Mouse (Mus musculus): ENCODE results near the gene Kcnj14. TPM values are rescaled to one million over a fixed set of nuclear protein-coding genes. Genes with fewer than 3 reads are reported as not detected.
A peak's percentile ranks its signal among the peaks of the same experiment; 100 is the strongest.

The Kcnj14 gene
- polyA plus RNA-seq, 1 experiment from 2014 or later = 2.4 TPM

DNA sequence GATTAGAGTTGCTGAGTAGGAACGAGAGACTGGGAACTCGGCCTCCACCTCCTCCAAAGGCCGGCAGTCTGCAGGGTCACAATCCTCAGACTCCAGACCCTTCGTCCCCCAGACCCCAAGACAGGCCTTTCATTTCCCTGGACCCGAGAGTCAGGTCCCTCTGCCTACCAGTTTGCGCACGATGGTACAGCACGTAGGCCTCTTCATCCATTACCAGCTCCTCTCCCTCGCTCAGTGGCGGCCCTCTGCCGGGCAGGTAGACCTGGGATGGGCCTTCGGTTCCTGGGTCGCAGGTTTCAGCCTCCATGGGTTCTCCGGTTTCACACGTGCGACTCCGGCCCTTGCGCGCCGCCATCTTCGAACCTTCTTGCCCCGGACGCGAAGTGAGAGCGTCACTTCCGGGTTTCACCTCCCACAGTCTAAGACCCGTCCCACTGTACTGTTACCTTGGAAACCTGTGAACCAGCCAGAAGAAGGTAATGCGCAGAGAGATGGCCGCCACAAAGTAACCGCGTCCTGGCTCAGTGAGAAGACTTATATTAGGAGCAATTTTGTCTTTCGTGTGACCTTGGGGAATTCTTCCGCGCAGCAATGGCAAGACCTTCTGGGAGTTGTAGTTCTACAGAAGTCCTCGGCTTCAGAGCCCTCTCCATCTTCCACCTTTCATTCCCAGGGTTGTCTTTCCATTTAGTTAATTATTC is 6.0 kb upstream of the Kcnj14 start, which contains the start of gene Grwd1:
TSS of gene Grwd1 (minus strand) at position 518 of the 701 bp plus-strand sequence.
- H3K36me3 ChIP-seq = peaks cover 36% of the 10 kb centered on the region
- H3K4me1 ChIP-seq = peaks cover 25% of the 10 kb centered on the region
- H3K4me2 ChIP-seq (replicated peaks) = peak within 1 kb of the TSS; percentile 84
- H3K27me3 ChIP-seq = peaks cover 47% of the 10 kb centered on the region
- ATAC-seq (ENCODE audit: insufficient number of reproducible peaks, insufficient read depth, low FRiP score, low TSS enrichment) = peak; percentile 77
- no peaks in the 10 kb centered on the region for H3K9me3 ChIP-seq
- H3K27ac ChIP-seq = 0 out of 2 replicates have a peak within 1 kb of the TSS, but pooled peaks have one; percentile 13
- H3K4me3 ChIP-seq = peak within 1 kb of the TSS; percentile 87
- peak within 1 kb of the TSS; percentile 68 for H3K9ac ChIP-seq
- under 1% methylated on average over 35 of the region's 35 CpGs for WGBS

GRCm38 (mm10) chr7:45826631-45827030 is 2.0 kb upstream of the Kcnj14 start:
- Histone ChIP-seq H3K27ac (no peak overlapping the region), H3K36me3 (peaks cover 66% of the 10 kb centered on the region), H3K4me3 (no peak overlapping the region), H3K4me2 (replicated peaks) (no peak overlapping the region), H3K9me3 (no peaks in the 10 kb centered on the region), H3K4me1 (peaks cover 10% of the 10 kb centered on the region), H3K27me3 (peaks cover 8% of the 10 kb centered on the region), H3K9ac (no peak overlapping the region)
- no peak for ATAC-seq (ENCODE audit: insufficient number of reproducible peaks, insufficient read depth, low FRiP score, low TSS enrichment)
- 91% methylated on average over 7 of the region's 7 CpGs for WGBS

DNA sequence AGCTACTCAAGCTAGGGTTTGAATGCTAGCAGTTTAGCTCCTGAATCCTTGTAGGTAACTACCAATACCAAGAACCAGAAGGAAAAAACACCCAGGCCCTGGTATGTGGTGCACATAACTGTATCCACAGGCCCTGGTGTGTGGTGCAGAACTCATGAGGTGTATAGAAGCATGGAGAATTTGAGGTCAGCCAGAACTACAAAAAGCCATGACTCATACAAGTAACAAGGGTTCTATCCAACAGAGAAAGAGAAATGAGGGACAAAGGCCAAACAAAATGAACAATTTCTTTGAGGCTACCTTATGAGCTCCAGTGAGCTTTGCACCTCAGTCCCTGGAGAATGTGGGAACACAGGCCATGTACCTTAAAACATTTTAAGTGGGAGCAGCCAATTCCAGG is 3.7 kb downstream of the Kcnj14 start:
- no peak for ATAC-seq (ENCODE audit: insufficient number of reproducible peaks, insufficient read depth, low FRiP score, low TSS enrichment)
- Histone ChIP-seq H3K4me1 (peaks cover 3% of the 10 kb centered on the region; the same call in 1 of the 2 replicates), H3K36me3 (peaks cover 33% of the 10 kb centered on the region), H3K4me3 (no peak overlapping the region), H3K4me2 (replicated peaks) (no peak overlapping the region), H3K9ac (no peak overlapping the region), H3K27me3 (peaks cover 16% of the 10 kb centered on the region; the same call in 1 of the 2 replicates), H3K27ac (no peak overlapping the region), H3K9me3 (no peaks in the 10 kb centered on the region)

DNA sequence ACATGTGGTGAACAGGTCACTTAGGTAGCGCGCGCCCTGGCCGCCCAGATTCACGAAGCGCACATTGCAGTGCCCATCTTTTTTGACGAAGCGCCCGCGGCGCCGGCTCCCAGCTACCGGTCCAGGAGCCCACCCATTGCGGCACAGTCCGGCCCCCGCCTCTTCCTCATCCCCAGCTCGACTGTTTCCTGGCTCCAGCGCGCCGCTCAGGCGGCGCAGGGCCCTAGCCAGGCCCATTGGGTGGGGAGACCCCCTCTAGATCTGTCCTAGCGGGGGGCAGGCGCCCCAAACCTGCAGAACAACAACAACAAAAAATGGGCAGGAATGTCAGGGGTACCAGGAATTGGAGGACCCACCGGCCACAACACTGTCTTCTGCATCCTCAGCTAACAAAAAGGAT is 4.7 kb downstream of the Kcnj14 start:
- WGBS = 11% methylated on average over 25 of the region's 25 CpGs
- Histone ChIP-seq H3K4me2 (replicated peaks) (peak overlapping the region; percentile 44), H3K9ac (no peak overlapping the region), H3K4me3 (peak overlapping the region; percentile 23), H3K36me3 (peaks cover 23% of the 10 kb centered on the region), H3K27ac (no peak overlapping the region), H3K27me3 (peaks cover 16% of the 10 kb centered on the region; the same call in 1 of the 2 replicates), H3K4me1 (peaks cover 12% of the 10 kb centered on the region), H3K9me3 (no peaks in the 10 kb centered on the region)
- no peak for ATAC-seq (ENCODE audit: insufficient number of reproducible peaks, insufficient read depth, low FRiP score, low TSS enrichment)

DNA sequence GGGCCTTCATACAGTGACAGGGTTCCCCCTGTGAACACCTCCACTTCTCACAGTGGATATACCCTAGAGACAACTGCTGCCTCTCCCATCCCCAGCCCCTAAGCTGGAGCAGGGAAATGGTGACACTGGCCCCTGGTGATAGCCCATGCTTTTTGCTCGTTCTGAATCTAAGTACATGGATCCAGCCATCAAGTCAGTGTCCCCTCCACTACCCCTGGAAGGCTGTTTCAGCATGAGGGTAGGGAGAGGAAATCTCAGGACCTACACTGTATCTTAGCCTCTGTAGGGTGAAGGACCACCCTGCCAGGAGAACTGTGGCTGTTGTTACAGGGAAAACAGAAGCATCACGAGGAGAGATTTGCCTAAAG is 8.6 kb downstream of the Kcnj14 start:
- no peak for ATAC-seq (ENCODE audit: insufficient number of reproducible peaks, insufficient read depth, low FRiP score, low TSS enrichment)
- no peak overlapping the region for H3K4me3 ChIP-seq
- 45% methylated on average over 2 of the region's 2 CpGs for WGBS

GRCm38 (mm10) chr7:45815323-45815983 is 9.1 kb downstream of the Kcnj14 start:
- WGBS = 43% methylated on average over 10 of the region's 10 CpGs
- Histone ChIP-seq H3K4me2 (replicated peaks) (no peak overlapping the region), H3K27ac (no peak overlapping the region), H3K27me3 (peaks cover 14% of the 10 kb centered on the region; the same call in 1 of the 2 replicates), H3K9me3 (no peaks in the 10 kb centered on the region), H3K36me3 (peaks cover 26% of the 10 kb centered on the region), H3K9ac (no peak overlapping the region), H3K4me1 (peaks cover 27% of the 10 kb centered on the region), H3K4me3 (peak overlapping the region; percentile 94; the same call in 1 of the 2 replicates)
- ATAC-seq (ENCODE audit: insufficient number of reproducible peaks, insufficient read depth, low FRiP score, low TSS enrichment) = no peak

More for the DNA sequence above, 8.6 kb downstream of the Kcnj14 start:
- no peak overlapping the region for H3K27ac ChIP-seq
- H3K9me3 ChIP-seq = no peaks in the 10 kb centered on the region
- H3K4me1 ChIP-seq = peaks cover 27% of the 10 kb centered on the region
- H3K9ac ChIP-seq = no peak overlapping the region
- H3K27me3 ChIP-seq = peaks cover 16% of the 10 kb centered on the region; the same call in 1 of the 2 replicates
- H3K4me2 ChIP-seq (replicated peaks) = no peak overlapping the region
- peaks cover 21% of the 10 kb centered on the region for H3K36me3 ChIP-seq

DNA sequence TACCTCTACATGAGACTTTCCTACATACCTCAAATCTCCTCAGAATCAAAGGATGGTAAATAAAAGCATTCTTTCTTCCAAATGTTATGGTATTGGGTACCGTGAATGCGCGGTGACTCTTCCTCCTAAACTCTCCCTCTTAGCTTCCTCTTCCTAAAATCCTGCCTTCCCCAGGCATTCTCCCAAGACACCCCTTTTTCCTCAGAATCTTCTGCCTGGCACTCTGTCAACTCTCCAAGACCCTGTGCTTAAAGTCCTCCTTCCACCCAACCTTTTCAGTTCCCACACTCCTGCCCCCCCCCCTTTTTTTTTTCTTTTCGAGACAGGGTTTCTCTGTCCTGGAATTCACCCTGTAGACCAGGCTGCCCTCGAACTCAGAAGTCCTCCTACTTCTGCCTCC is 9.7 kb downstream of the Kcnj14 start:
- Histone ChIP-seq H3K9ac (no peak overlapping the region; the same call in 1 of the 2 replicates), H3K27me3 (peaks cover 10% of the 10 kb centered on the region; the same call in 1 of the 2 replicates), H3K9me3 (no peaks in the 10 kb centered on the region), H3K36me3 (peaks cover 32% of the 10 kb centered on the region), H3K4me1 (peaks cover 24% of the 10 kb centered on the region), H3K27ac (no peak overlapping the region), H3K4me2 (replicated peaks) (peak overlapping the region; percentile 49), H3K4me3 (peak overlapping the region; percentile 94)
- ATAC-seq (ENCODE audit: insufficient number of reproducible peaks, insufficient read depth, low FRiP score, low TSS enrichment) = no peak
- WGBS = 3% methylated on average over 5 of the region's 5 CpGs

GRCm38 (mm10) chr7:45813787-45814779 is 10.5 kb downstream of the Kcnj14 start, which contains the start of gene Cyth2:
TSS of gene Cyth2 (minus strand) at chr7:45814581.
- Histone ChIP-seq H3K4me1 (peaks cover 23% of the 10 kb centered on the region), H3K36me3 (peaks cover 40% of the 10 kb centered on the region), H3K4me2 (replicated peaks) (peak within 1 kb of the TSS; percentile 85), H3K9ac (peak within 1 kb of the TSS; percentile 100), H3K27me3 (0 out of 2 replicates have a peak, but pooled peaks cover 6% of the 10 kb centered on the region), H3K4me3 (peak within 1 kb of the TSS; percentile 94), H3K9me3 (no peaks in the 10 kb centered on the region), H3K27ac (peak within 1 kb of the TSS; percentile 100)
- 1% methylated on average over 85 of the region's 92 CpGs for WGBS
- ATAC-seq (ENCODE audit: insufficient number of reproducible peaks, insufficient read depth, low FRiP score, low TSS enrichment) = peak; percentile 98

DNA sequence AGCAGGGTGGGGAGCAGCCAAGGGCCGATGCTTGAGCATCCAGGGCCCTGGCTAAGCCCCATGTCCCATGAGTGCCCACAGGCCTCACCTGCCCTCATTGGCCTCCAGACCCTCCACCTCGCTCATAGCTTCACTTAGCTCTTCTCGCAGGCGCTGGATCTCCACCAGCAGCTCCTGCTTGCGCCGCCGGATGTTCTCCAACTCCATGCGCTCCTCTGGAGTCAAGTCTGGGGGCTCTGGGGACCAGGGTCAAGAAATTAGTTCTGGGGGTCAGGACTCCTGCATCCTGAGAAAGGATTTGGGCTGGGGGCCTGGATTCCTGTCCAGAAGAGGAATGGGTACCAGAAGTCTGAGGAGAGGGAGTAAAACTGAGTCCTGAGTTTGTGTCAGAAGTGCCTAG is 11.7 kb downstream of the Kcnj14 start:
- H3K4me3 ChIP-seq = peak overlapping the region; percentile 94
- H3K9me3 ChIP-seq = no peaks in the 10 kb centered on the region
- ATAC-seq (ENCODE audit: insufficient number of reproducible peaks, insufficient read depth, low FRiP score, low TSS enrichment) = no peak
- H3K36me3 ChIP-seq = peaks cover 51% of the 10 kb centered on the region
- WGBS = 75% methylated on average over 8 of the region's 8 CpGs
- H3K27me3 ChIP-seq = no peaks in the 10 kb centered on the region
- H3K4me1 ChIP-seq = peaks cover 23% of the 10 kb centered on the region
- peak overlapping the region; percentile 100 for H3K9ac ChIP-seq
- H3K27ac ChIP-seq = peak overlapping the region; percentile 100; the same call in 1 of the 2 replicates
- peak overlapping the region; percentile 85 for H3K4me2 ChIP-seq (replicated peaks)

DNA sequence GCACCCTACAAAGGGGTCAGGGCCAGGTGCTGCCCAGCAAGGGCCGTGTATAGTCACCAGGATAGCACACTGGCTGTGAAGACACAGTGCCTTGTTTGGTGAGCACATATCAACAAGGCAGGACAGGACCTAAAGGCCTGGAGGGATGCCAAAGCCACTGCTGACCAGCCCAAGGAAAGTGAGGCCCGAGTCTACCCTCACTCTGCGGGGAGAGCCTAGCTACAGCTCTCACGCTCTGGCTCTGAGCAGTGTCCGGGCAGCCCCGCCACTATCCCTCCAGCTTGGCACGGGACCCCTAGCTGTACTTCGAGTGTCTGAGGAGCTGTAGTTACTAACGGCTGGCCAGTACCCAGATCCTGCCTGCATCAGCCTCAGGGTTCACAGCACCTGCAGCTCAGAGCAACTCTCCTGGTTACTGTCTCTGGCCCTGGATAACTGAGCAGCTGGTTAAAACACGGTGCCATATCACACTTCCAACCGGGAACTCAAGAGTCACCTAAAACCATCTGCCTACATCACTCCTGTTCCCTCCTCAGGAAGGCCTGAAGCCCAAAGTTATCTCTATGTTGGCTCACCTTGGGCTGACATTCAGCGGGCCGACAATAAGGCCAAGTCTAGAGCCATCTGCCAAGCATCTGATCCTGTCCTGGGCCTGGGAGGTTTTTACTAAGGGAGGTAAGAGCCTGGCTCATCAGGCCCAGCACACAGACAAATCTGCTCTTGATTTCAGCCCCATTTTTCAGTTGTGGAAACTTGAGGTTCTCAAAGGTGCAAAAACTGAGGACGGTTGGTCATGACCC is 15.1 kb downstream of the Kcnj14 start:
- Histone ChIP-seq H3K27me3 (no peaks in the 10 kb centered on the region), H3K27ac (no peak overlapping the region), H3K9me3 (no peaks in the 10 kb centered on the region), H3K4me1 (peaks cover 12% of the 10 kb centered on the region), H3K4me2 (replicated peaks) (no peak overlapping the region), H3K4me3 (no peak overlapping the region), H3K36me3 (peaks cover 65% of the 10 kb centered on the region), H3K9ac (no peak overlapping the region)
- WGBS = 83% methylated on average over 14 of the region's 14 CpGs
- ATAC-seq (ENCODE audit: insufficient number of reproducible peaks, insufficient read depth, low FRiP score, low TSS enrichment) = no peak

Data from embryonic facial prominence, embryonic 12.5 days (tissue).